Mouse (Mus musculus) v-Abl transformed pro-B cells (cell line): ENCODE measurements around the gene Hibadh.

Experiments
- in situ Hi-C, 2 experiments: fragments of 400-800 bp; cut with MboI; formaldehyde crosslinking; loops; one replicate each; pipeline ENCODE4 v1.15.1; 2025; ENCODE audit not compliant: unreplicated experiment in 2 of 2

The Hibadh gene

GRCm38 (mm10) chr6:52584383-52584782, 55.8 kb downstream of the Hibadh start:
- in situ Hi-C loops: loop anchor here (10.0 to 25.0 kb wide), 3 partner anchors 250 to 1397 kb away; no protein-coding TSS in a partner anchor

GRCm38 (mm10) chr6:52581081-52581480, 59.1 kb downstream of the Hibadh start:
- in situ Hi-C loops: loop anchor here (10.0 to 25.0 kb wide), 3 partner anchors 254 to 1394 kb away; no protein-coding TSS in a partner anchor

DNA sequence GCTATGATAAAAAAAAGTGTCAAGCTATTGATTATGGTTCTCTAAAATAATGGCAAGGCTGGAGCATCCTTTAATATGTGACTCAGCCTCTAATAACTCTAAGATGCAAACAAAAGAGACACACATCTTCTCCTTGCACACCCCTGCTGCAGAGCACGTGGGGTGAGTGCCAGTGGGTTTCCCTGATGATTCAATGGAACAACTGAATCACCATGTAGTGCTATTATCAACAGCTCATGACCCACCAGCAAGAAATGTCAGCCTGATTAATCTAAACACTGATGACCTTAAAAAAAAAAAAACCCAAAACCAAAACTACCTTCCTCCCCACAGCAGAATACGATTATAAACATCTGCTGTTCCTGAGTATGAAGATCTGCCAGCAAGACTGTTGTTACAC, 61.9 kb downstream of the Hibadh start:
- in situ Hi-C loops: loop anchor here (5.0 to 25.0 kb wide), 4 partner anchors 271 to 1391 kb away; no protein-coding TSS in a partner anchor

GRCm38 (mm10) chr6:52577270-52577669, 62.9 kb downstream of the Hibadh start:
- in situ Hi-C loops: loop anchor here (5.0 to 25.0 kb wide), 4 partner anchors 270 to 1390 kb away; no protein-coding TSS in a partner anchor

DNA sequence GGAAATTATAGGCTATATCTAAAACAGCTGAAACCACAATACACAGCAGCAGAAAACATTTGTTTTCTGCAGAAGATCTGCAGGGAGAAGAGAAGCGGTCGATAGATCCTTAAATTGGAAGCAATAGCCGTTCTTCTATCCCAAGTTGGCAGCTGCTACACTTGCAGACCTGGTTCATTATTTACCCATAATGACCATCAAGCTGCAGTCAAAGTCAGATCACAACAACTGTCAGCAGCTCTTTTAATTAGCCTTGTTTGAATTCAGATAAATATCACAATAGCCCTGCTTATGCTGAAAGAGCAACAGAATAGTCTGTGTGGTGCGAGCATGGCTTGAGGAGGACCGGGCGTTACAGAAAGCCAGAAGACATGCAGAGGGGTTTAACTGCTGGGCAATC, 71.5 kb downstream of the Hibadh start:
- in situ Hi-C loops: no loop called here

- in situ Hi-C loops: no loop called here
These were observed 72.6 kb downstream of the Hibadh start for GRCm38 (mm10) chr6:52567327-52568299.

GRCm38 (mm10) chr6:52565210-52565609, 75.0 kb downstream of the Hibadh start:
- in situ Hi-C loops: no loop called here

DNA sequence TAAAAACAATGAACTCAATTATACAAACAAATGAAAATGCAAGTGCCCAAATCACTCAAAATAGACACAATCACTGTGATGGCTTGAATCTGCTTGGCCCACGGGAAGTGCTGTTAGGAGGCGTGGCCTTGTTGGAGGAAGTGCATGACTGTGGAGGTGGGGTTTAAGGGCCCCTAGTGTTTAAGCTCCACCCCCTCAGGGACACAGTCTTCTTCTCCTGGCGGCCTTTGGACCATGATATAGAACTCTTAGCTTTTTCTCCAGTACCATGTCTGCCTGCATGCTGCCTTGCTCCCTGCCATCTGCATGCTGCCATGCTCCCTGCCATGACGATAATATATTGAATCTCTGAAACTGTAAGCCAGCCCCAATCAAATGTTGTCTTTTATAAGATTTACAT, 77.2 kb downstream of the Hibadh start:
- in situ Hi-C loops: no loop called here

- in situ Hi-C loops: no loop called here
These were observed 81.1 kb downstream of the Hibadh start for GRCm38 (mm10) chr6:52559041-52559440.

DNA sequence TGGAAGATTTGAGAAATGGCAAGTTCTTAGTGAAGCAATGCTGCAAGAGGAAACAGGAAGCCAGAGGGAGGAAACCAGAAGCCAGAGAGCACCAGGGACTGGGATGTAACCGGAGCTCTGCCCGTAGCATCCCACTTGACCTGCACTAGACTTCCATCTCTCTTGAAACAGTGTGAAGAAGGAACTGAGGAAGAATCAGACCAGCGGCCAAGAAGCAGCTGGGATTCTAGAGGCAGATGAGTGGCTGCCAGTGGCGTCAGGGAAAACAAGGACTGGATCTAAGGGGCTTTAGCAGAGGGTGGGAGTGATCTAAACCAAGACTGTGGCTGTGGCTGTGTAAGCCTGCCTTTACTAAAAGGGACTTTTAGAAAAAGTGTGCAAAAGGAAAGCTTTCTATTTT, 95.8 kb downstream of the Hibadh start:
- in situ Hi-C loops: no loop called here

DNA sequence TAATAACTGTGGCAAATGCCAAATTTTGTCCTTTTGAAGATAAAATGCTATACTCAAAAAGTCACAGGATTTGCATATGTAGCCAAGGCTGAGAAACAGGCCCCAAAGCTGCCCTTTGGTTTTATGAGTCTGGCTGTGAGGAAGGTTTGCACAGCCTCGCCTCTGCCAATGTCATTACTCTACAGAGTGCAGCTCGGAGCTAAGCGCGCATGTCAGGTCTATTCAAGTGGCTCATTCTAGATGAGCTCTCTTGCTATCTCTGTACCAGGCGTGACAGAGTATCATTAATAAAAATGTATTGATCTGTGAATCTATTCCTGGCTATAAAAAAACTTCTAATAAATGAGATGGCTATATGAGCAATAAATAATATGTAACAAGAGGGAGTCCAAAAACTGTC, 97.7 kb downstream of the Hibadh start:
- in situ Hi-C loops: no loop called here

DNA sequence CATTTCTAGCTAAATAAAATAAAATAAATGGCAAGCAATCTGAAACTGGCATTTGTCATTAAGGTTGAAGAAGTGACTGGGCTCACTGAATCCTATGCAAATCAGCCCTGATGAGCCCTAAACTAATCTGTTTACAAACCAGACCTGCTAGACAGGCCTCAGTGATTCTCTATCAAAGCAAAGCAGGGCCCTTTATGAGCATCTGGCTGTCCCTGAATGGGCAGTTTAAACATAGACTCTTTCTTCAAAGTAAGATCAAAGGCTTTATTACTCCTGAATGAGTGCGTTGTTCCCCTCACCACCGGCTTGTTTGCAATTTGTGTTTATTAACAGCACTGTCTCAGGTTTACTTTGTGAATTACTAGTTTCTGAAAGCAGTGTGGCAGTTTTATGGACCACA, 100.3 kb downstream of the Hibadh start:
- in situ Hi-C loops: no loop called here

- in situ Hi-C loops: no loop called here
These were observed 105.0 kb downstream of the Hibadh start for GRCm38 (mm10) chr6:52535072-52535704.

- in situ Hi-C loops: no loop called here
These were observed 108.1 kb downstream of the Hibadh start for GRCm38 (mm10) chr6:52532144-52532492.

GRCm38 (mm10) chr6:52531366-52532143, 108.6 kb downstream of the Hibadh start:
- in situ Hi-C loops: no loop called here

DNA sequence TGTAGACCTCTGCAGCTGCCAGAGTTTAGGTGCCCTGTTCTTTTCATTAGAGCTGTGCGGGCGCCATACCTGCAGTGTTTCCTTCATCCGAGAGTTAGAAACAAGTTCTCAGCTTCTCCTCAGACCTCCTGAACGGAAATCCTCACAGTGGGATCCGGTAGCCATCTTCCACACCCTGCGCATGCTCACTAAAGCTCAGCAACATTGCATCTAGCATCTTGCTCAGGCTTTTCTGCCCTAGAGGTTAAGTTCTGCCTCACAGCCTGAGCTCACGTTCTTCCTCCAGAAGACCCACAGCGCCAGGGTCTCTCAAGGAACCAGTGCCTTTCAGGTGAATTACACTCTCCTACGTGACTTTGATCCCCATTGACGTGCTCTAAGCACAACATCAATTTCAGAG, 109.3 kb downstream of the Hibadh start:
- in situ Hi-C loops: no loop called here

DNA sequence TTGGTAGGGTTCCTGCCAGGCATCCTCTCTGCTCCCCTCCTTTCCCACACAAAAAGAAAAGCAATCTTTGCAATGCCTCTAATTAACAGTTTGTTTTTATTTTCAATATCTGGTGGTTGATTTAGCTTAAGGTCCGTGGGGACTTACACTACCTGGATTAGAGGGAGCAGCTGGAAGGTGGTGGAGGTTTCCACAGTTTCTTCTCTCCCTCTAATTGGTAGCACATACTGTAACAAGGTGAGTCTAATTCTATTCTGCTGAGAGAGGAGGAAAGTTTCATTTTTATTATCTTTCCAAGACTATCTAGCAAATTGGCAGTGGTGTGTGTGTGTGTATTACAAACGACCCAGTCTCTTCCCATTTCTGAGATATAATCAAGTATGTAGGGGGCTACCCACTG, 116.0 kb downstream of the Hibadh start:
- in situ Hi-C loops: no loop called here

DNA sequence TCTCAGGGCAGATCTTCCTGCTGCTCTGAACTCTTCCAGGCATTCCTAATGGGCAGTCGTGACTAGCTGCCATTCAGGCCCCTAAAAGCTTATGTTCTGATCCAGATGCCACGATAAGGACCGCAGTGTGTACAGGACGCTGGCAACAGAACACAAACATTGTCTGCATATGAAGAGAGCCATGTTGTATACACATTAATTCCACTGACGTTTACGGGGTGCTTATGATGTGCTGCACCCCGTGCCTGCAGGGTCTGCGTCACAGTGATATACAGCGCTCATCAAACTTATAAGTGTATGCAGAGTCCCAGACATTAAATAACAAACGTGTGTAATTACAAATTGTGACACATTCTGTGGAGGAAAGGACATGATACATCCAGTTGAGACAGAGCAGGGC, 121.5 kb downstream of the Hibadh start:
- in situ Hi-C loops: no loop called here

DNA sequence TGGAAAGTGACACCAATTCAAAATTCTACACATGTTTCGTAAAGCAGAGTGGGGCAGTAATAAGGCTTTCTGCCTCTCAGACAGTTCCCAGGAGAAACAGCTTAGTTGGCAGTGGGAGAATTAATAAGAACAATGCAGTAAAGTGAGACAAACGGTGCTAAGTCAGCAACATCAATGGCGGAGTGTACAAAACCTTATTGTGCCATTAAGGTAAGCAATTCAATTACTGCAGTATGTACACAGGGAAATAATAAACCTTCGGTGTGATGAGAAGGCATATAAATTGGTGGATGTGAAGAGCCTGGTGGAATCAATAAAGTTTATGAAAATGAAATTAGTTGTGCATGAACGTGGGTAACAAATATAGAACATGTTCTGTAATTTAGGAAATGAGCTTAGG, 122.9 kb downstream of the Hibadh start:
- in situ Hi-C loops: no loop called here

DNA sequence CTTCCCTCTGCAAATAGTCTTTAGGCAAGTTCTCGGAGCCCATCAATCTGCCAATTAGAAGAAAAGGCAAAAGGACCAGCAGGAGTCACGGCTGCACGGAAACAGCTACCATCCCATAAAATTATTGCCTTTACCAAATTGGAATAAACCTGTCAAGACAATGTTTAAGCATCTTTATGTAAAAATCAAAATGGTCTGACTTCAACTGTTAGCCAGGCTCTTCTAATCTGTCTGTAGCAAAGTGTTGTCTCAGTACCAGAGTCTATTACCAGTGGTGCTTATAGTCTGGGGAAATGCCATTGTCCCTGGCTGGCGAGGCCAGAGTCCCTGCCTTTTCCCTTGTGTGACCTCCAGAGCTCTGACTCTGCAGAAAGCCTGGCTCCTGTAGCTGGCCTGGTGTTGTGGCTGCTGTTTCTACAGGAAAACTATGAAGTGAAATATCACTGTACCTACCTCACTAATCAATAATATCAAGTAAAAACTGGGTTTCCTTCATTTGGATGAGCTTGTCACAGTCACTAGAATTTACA, 126.2 kb downstream of the Hibadh start:
- in situ Hi-C loops: no loop called here

DNA sequence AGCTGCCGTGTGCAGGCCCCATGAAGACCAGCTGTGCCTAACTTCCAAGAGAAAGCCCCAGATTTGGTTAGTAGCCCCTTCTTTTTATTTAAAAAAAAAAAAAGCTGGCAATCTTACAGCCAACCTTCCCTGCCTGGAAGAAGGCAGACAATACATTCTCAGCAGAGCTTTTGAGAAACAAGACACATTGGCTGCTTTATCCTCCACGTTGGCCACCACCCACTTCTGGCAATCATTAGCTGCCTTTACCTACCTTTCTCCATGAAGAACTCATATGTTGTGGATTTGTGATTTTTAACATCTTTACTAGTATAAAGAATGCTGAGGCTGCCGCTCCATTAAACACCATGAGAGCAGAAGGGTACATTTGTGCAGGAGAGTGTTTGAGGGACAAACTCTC, 131.4 kb downstream of the Hibadh start:
- in situ Hi-C loops: no loop called here
